Mouse (Mus musculus) forebrain, postnatal 0 days (tissue): ENCODE measurements around the gene Tceal9. TPM values are rescaled to one million over a fixed set of nuclear protein-coding genes. Genes with fewer than 3 reads are reported as not detected.
"Not testable (repeated sequence)": the region's sequence is repeated elsewhere in the genome, so short reads cannot be mapped to it uniquely, and the experiment has no call there.

Experiments
- ATAC-seq: fragments of 200-750 bp; cut with Nextera tagmentation; 2 replicates; pipeline ENCODE4 v1.8.0; 2017; ENCODE audit warnings: mild to moderate bottlenecking, moderate library complexity
- DNase-seq: peaks from one replicate; pipeline ENCODE4 v3.0.0-alpha.2; 2015
- H3K27ac ChIP-seq: fragments of 300-500 bp; sonication (generic); 2 replicates; pipeline ENCODE4 v1.5.1; 2014; ENCODE audit warnings: low read depth, mild to moderate bottlenecking, antibody characterized with exemption, low read length, moderate library complexity, mixed read lengths
- H3K27me3 ChIP-seq: fragments of 300-500 bp; sonication (generic); 2 replicates; pipeline ENCODE4 v1.6.1; 2014; ENCODE audit warnings: mild to moderate bottlenecking, low read length, mixed read lengths; ENCODE audit not compliant: insufficient read depth
- H3K36me3 ChIP-seq: fragments of 300-500 bp; sonication (generic); 2 replicates; pipeline ENCODE4 v1.6.1; 2014; ENCODE audit warnings: mild to moderate bottlenecking, moderate library complexity; ENCODE audit not compliant: insufficient read depth
- H3K4me1 ChIP-seq: fragments of 300-500 bp; sonication (generic); 2 replicates; pipeline ENCODE4 v1.6.1; 2014; ENCODE audit warnings: antibody characterized with exemption; ENCODE audit not compliant: insufficient read depth
- H3K4me2 ChIP-seq: fragments of 300-500 bp; sonication (generic); 2 replicates; pipeline ENCODE4 v1.6.1; 2014; ENCODE audit warnings: low read depth, mild to moderate bottlenecking, moderate library complexity
- H3K4me3 ChIP-seq: fragments of 300-500 bp; sonication (generic); 2 replicates; pipeline ENCODE4 v1.5.1; 2014; ENCODE audit warnings: low read depth, low read length, mixed read lengths
- H3K9ac ChIP-seq: fragments of 300-500 bp; sonication (generic); 2 replicates; pipeline ENCODE4 v1.6.1; 2014; ENCODE audit warnings: mild to moderate bottlenecking
- H3K9me3 ChIP-seq: fragments of 300-500 bp; sonication (generic); 2 replicates; pipeline ENCODE4 v1.6.1; 2016; ENCODE audit warnings: low read length
- CTCF ChIP-seq: sonication (generic); IDR thresholded peaks from 2 replicates; pipeline ENCODE4 v1.5.1; 2016; ENCODE audit warnings: antibody characterized with exemption, control low read depth, low read depth
- whole genome bisulfite sequencing: fragments of 180-500 bp; shearing (Covaris S2); extraction: QIAGEN DNeasy Blood & Tissue Kit; methylation state at CpG from one replicate; pipeline ENCODE4 v1.1.7; 2014; 5-methylcytosine and 5-hydroxymethylcytosine counted together
- polyA plus RNA-seq: library from polyadenylated mRNA; unstranded; fragments of >200 nt; fragmentation: Nextera tagmentation; extraction: Ambion mirVana; gene quantifications from 2 replicates; pipeline ENCODE4 v1.2.1, GENCODE M21; 2015
- total RNA-seq: library from RNA; depleted of rRNA; stranded (reverse); fragments of >200 nt; gene quantifications from 2 replicates; pipeline ENCODE4 v1.2.3, GENCODE M21; 2014; rRNA removed

The Tceal9 gene
- 182 and 203 TPM in 2 replicates for total RNA-seq
- 263 and 323 TPM in 2 replicates for polyA plus RNA-seq

GRCm38 (mm10) chrX:136244574-136245229 lies at the start of gene Tceal9:
TSS of gene Tceal9 (plus strand) at chrX:136245079.
- peak; percentile 94 for ATAC-seq
- WGBS, result 31% methylated on average over 20 of the region's 20 CpGs
- no peak for TF ChIP-seq CTCF

GRCm38 (mm10) chrX:136195193-136195944 lies 49.5 kb upstream of the Tceal9 start:
- Histone ChIP-seq H3K4me1 (no peaks in the 10 kb centered on the region), H3K9me3 (no peaks in the 10 kb centered on the region), H3K4me2 (no peak overlapping the region), H3K36me3 (no peaks in the 10 kb centered on the region), H3K4me3 (no peak overlapping the region), H3K27ac (no peak overlapping the region), H3K9ac (no peak overlapping the region), H3K27me3 (no peaks in the 10 kb centered on the region)
- DNase-seq (no peak), ATAC-seq (no peak)
- WGBS, result 81% methylated on average over 16 of the region's 16 CpGs
- TF ChIP-seq CTCF, result no peak

More at GRCm38 (mm10) chrX:136244574-136245229, at the start of gene Tceal9:
- H3K4me2 ChIP-seq, result peak within 1 kb of the TSS; percentile 49
- H3K9me3 ChIP-seq, result no peaks in the 10 kb centered on the region
- no peaks in the 10 kb centered on the region for H3K27me3 ChIP-seq
- 0 out of 2 replicates have a peak, but pooled peaks cover 2% of the 10 kb centered on the region for H3K36me3 ChIP-seq
- DNase-seq, result peak; percentile 80
- H3K4me1 ChIP-seq, result no peaks in the 10 kb centered on the region
- H3K27ac ChIP-seq, result peak within 1 kb of the TSS; percentile 67
- H3K9ac ChIP-seq, result peak within 1 kb of the TSS; percentile 55
- peak within 1 kb of the TSS; percentile 48 for H3K4me3 ChIP-seq

GRCm38 (mm10) chrX:136196873-136197272 lies 48.0 kb upstream of the Tceal9 start:
- H3K27ac ChIP-seq, result no peak overlapping the region
- 46% methylated on average over 1 of the region's 1 CpGs for WGBS
- H3K9me3 ChIP-seq, result no peaks in the 10 kb centered on the region
- no peak overlapping the region for H3K9ac ChIP-seq
- H3K4me2 ChIP-seq, result no peak overlapping the region
- H3K4me1 ChIP-seq, result no peaks in the 10 kb centered on the region
- no peak for ATAC-seq
- no peaks in the 10 kb centered on the region for H3K27me3 ChIP-seq
- TF ChIP-seq CTCF, result peak; percentile 47
- no peak overlapping the region for H3K4me3 ChIP-seq
- DNase-seq, result no peak
- no peaks in the 10 kb centered on the region for H3K36me3 ChIP-seq

GRCm38 (mm10) chrX:136203257-136203656 lies 41.6 kb upstream of the Tceal9 start:
- H3K4me3 ChIP-seq, result peak overlapping the region; percentile 47
- no peaks in the 10 kb centered on the region for H3K27me3 ChIP-seq
- peak overlapping the region; percentile 47 for H3K4me2 ChIP-seq
- no peaks in the 10 kb centered on the region for H3K36me3 ChIP-seq
- peak; percentile 66 for ATAC-seq
- H3K4me1 ChIP-seq, result no peaks in the 10 kb centered on the region
- DNase-seq, result no peak
- H3K9ac ChIP-seq, result peak overlapping the region; percentile 46
- peak overlapping the region; percentile 71 for H3K27ac ChIP-seq
- no peak for TF ChIP-seq CTCF
- no peaks in the 10 kb centered on the region for H3K9me3 ChIP-seq
- WGBS, result 23% methylated on average over 7 of the region's 7 CpGs

- H3K27ac ChIP-seq, result peak within 1 kb of the TSS; percentile 71
- no peaks in the 10 kb centered on the region for H3K27me3 ChIP-seq
- WGBS, result 20% methylated on average over 9 of the region's 9 CpGs
- no peaks in the 10 kb centered on the region for H3K36me3 ChIP-seq
- no peak for TF ChIP-seq CTCF
- peak; percentile 97 for ATAC-seq
- H3K4me2 ChIP-seq, result peak within 1 kb of the TSS; percentile 47
- H3K9me3 ChIP-seq, result no peaks in the 10 kb centered on the region
- peak; percentile 85 for DNase-seq
- peak within 1 kb of the TSS; percentile 46 for H3K9ac ChIP-seq
- no peaks in the 10 kb centered on the region for H3K4me1 ChIP-seq
- peak within 1 kb of the TSS; percentile 47 for H3K4me3 ChIP-seq
These were observed 41.2 kb upstream of the Tceal9 start, which contains the start of gene Tceal5 for GRCm38 (mm10) chrX:136203664-136204066. TSS of gene Tceal5 (minus strand) at chrX:136203876.

GRCm38 (mm10) chrX:136204406-136204805 lies 40.5 kb upstream of the Tceal9 start:
- ATAC-seq, result no peak
- DNase-seq, result no peak
- Histone ChIP-seq H3K36me3 (no peaks in the 10 kb centered on the region), H3K9me3 (no peaks in the 10 kb centered on the region), H3K27me3 (no peaks in the 10 kb centered on the region), H3K4me2 (no peak overlapping the region), H3K9ac (no peak overlapping the region), H3K27ac (no peak overlapping the region), H3K4me1 (no peaks in the 10 kb centered on the region), H3K4me3 (no peak overlapping the region)
- WGBS, result 80% methylated on average over 6 of the region's 6 CpGs
- no peak for TF ChIP-seq CTCF

- H3K27me3 ChIP-seq, result no peaks in the 10 kb centered on the region
- no peak overlapping the region for H3K4me2 ChIP-seq
- DNase-seq (no peak), ATAC-seq (no peak)
- H3K27ac ChIP-seq, result no peak overlapping the region
- no peak for TF ChIP-seq CTCF
- H3K36me3 ChIP-seq, result no peaks in the 10 kb centered on the region
- 70% methylated on average over 2 of the region's 2 CpGs for WGBS
- no peaks in the 10 kb centered on the region for H3K4me1 ChIP-seq
- H3K4me3 ChIP-seq, result no peak overlapping the region
- H3K9ac ChIP-seq, result no peak overlapping the region
- H3K9me3 ChIP-seq, result no peaks in the 10 kb centered on the region
These were observed 31.5 kb upstream of the Tceal9 start for GRCm38 (mm10) chrX:136213396-136213795.

- H3K9me3 ChIP-seq, H3K27me3 ChIP-seq, H3K36me3 ChIP-seq, H3K4me1 ChIP-seq, H3K27ac ChIP-seq: not testable (repeated sequence)
- peak within 1 kb of the TSS; percentile 36 for H3K4me3 ChIP-seq
- 36% methylated on average over 18 of the region's 67 CpGs for WGBS
- peak; percentile 95 for ATAC-seq
- DNase-seq, result peak; percentile 23
- peak within 1 kb of the TSS; percentile 51 for H3K9ac ChIP-seq
- peak within 1 kb of the TSS; percentile 42 for H3K4me2 ChIP-seq
These were observed 29.9 kb upstream of the Tceal9 start, which contains the start of the genes Tceal7 and Bex1 for GRCm38 (mm10) chrX:136214729-136215677. TSS of gene Tceal7 (plus strand) at chrX:136214779. TSS of gene Bex1 (minus strand) at chrX:136215513.
